Mouse (Mus musculus): ENCODE measurements at regions not wholly inside any gene's neighbourhood (a gene's known extent, or its start where the extent isn't known, plus 50 kb on each side); places are given as distances from the start of the nearest gene placed in this dataset.

- Histone ChIP-seq H3K9me3 (ENCODE audit: control insufficient read depth, low read length) (no peaks in the 10 kb centered on the region), H3K27me3 (ENCODE audit: control insufficient read depth, insufficient read depth, low read depth, low read length) (no peaks in the 10 kb centered on the region), H3K4me2 (ENCODE audit: low read depth, low read length) (no peak overlapping the region), H3K36me3 (ENCODE audit: control insufficient read depth, insufficient read depth, low read length) (no peaks in the 10 kb centered on the region), H3K27ac (ENCODE audit: low read length) (no peak overlapping the region), H3K4me3 (ENCODE audit: low read length) (no peak overlapping the region), H3K9ac (ENCODE audit: low read length) (no peak overlapping the region), H3K4me1 (replicated peaks; ENCODE audit: control insufficient read depth, insufficient read depth, low read length) (no peaks in the 10 kb centered on the region)
- 85% methylated on average over 4 of the region's 4 CpGs for WGBS
- ATAC-seq (ENCODE audit: low read depth), result no peak
These were observed 173.0 kb upstream of the 3110018I06Rik start for GRCm38 (mm10) chr12:107315446-107315845.

- Histone ChIP-seq H3K27ac (ENCODE audit: low read length) (no peak overlapping the region), H3K4me3 (ENCODE audit: low read length) (no peak overlapping the region), H3K4me1 (replicated peaks; ENCODE audit: control insufficient read depth, insufficient read depth, low read length) (no peaks in the 10 kb centered on the region), H3K9me3 (ENCODE audit: control insufficient read depth, low read length) (no peaks in the 10 kb centered on the region), H3K9ac (ENCODE audit: low read length) (no peak overlapping the region), H3K27me3 (ENCODE audit: control insufficient read depth, insufficient read depth, low read depth, low read length) (no peaks in the 10 kb centered on the region), H3K4me2 (ENCODE audit: low read depth, low read length) (no peak overlapping the region), H3K36me3 (ENCODE audit: control insufficient read depth, insufficient read depth, low read length) (no peaks in the 10 kb centered on the region)
- WGBS, result 80% methylated on average over 7 of the region's 7 CpGs
- no peak for ATAC-seq (ENCODE audit: low read depth)
These were observed 165.6 kb upstream of the 3110018I06Rik start for GRCm38 (mm10) chr12:107322861-107323260.

GRCm38 (mm10) chr12:107326101-107326500, 162.3 kb upstream of the 3110018I06Rik start:
- 92% methylated on average over 10 of the region's 10 CpGs for WGBS
- H3K9me3 ChIP-seq (ENCODE audit: control insufficient read depth, low read length), result no peaks in the 10 kb centered on the region
- H3K27me3 ChIP-seq (ENCODE audit: control insufficient read depth, insufficient read depth, low read depth, low read length), result no peaks in the 10 kb centered on the region
- no peaks in the 10 kb centered on the region for H3K36me3 ChIP-seq (ENCODE audit: control insufficient read depth, insufficient read depth, low read length)
- H3K4me1 ChIP-seq (replicated peaks; ENCODE audit: control insufficient read depth, insufficient read depth, low read length), result no peaks in the 10 kb centered on the region
- H3K9ac ChIP-seq (ENCODE audit: low read length), result no peak overlapping the region
- no peak for ATAC-seq (ENCODE audit: low read depth)
- H3K4me3 ChIP-seq (ENCODE audit: low read length), result no peak overlapping the region
- no peak overlapping the region for H3K27ac ChIP-seq (ENCODE audit: low read length)
- no peak overlapping the region for H3K4me2 ChIP-seq (ENCODE audit: low read depth, low read length)

- Histone ChIP-seq H3K4me2 (ENCODE audit: low read depth, low read length) (no peak overlapping the region), H3K27ac (ENCODE audit: low read length) (no peak overlapping the region), H3K36me3 (ENCODE audit: control insufficient read depth, insufficient read depth, low read length) (no peaks in the 10 kb centered on the region), H3K9ac (ENCODE audit: low read length) (no peak overlapping the region), H3K9me3 (ENCODE audit: control insufficient read depth, low read length) (no peaks in the 10 kb centered on the region), H3K4me1 (replicated peaks; ENCODE audit: control insufficient read depth, insufficient read depth, low read length) (no peaks in the 10 kb centered on the region), H3K4me3 (ENCODE audit: low read length) (no peak overlapping the region), H3K27me3 (ENCODE audit: control insufficient read depth, insufficient read depth, low read depth, low read length) (no peaks in the 10 kb centered on the region)
- WGBS, result 66% methylated on average over 9 of the region's 9 CpGs
- ATAC-seq (ENCODE audit: low read depth), result no peak
These were observed 161.2 kb upstream of the 3110018I06Rik start for GRCm38 (mm10) chr12:107327107-107327770.

- H3K36me3 ChIP-seq (ENCODE audit: control insufficient read depth, insufficient read depth, low read length), result no peaks in the 10 kb centered on the region
- H3K4me2 ChIP-seq (ENCODE audit: low read depth, low read length), result no peak overlapping the region
- no peaks in the 10 kb centered on the region for H3K27me3 ChIP-seq (ENCODE audit: control insufficient read depth, insufficient read depth, low read depth, low read length)
- H3K4me3 ChIP-seq (ENCODE audit: low read length), result no peak overlapping the region
- H3K9me3 ChIP-seq (ENCODE audit: control insufficient read depth, low read length), result no peaks in the 10 kb centered on the region
- H3K27ac ChIP-seq (ENCODE audit: low read length), result no peak overlapping the region
- ATAC-seq (ENCODE audit: low read depth), result no peak
- no peak overlapping the region for H3K9ac ChIP-seq (ENCODE audit: low read length)
- WGBS, result 13% methylated on average over 9 of the region's 9 CpGs
- H3K4me1 ChIP-seq (replicated peaks; ENCODE audit: control insufficient read depth, insufficient read depth, low read length), result no peaks in the 10 kb centered on the region
These were observed 159.4 kb upstream of the 3110018I06Rik start for GRCm38 (mm10) chr12:107328986-107329385.

GRCm38 (mm10) chr12:107334366-107334765, 154.1 kb upstream of the 3110018I06Rik start:
- H3K9ac ChIP-seq (ENCODE audit: low read length), result no peak overlapping the region
- H3K9me3 ChIP-seq (ENCODE audit: control insufficient read depth, low read length), result no peaks in the 10 kb centered on the region
- no peak for ATAC-seq (ENCODE audit: low read depth)
- no peak overlapping the region for H3K27ac ChIP-seq (ENCODE audit: low read length)
- H3K4me2 ChIP-seq (ENCODE audit: low read depth, low read length), result no peak overlapping the region
- peaks cover 5% of the 10 kb centered on the region; the same call in 1 of the 2 replicates for H3K4me1 ChIP-seq (replicated peaks; ENCODE audit: control insufficient read depth, insufficient read depth, low read length)
- WGBS, result 67% methylated on average over 8 of the region's 8 CpGs
- no peaks in the 10 kb centered on the region for H3K36me3 ChIP-seq (ENCODE audit: control insufficient read depth, insufficient read depth, low read length)
- H3K4me3 ChIP-seq (ENCODE audit: low read length), result no peak overlapping the region
- H3K27me3 ChIP-seq (ENCODE audit: control insufficient read depth, insufficient read depth, low read depth, low read length), result no peaks in the 10 kb centered on the region

- Histone ChIP-seq H3K27ac (ENCODE audit: low read length) (no peak overlapping the region), H3K4me1 (replicated peaks; ENCODE audit: control insufficient read depth, insufficient read depth, low read length) (peaks cover 5% of the 10 kb centered on the region; the same call in 1 of the 2 replicates), H3K27me3 (ENCODE audit: control insufficient read depth, insufficient read depth, low read depth, low read length) (no peaks in the 10 kb centered on the region), H3K9me3 (ENCODE audit: control insufficient read depth, low read length) (no peaks in the 10 kb centered on the region), H3K9ac (ENCODE audit: low read length) (no peak overlapping the region), H3K36me3 (ENCODE audit: control insufficient read depth, insufficient read depth, low read length) (no peaks in the 10 kb centered on the region), H3K4me3 (ENCODE audit: low read length) (no peak overlapping the region), H3K4me2 (ENCODE audit: low read depth, low read length) (no peak overlapping the region)
- ATAC-seq (ENCODE audit: low read depth), result peak; percentile 54
- 35% methylated on average over 12 of the region's 12 CpGs for WGBS
These were observed 153.3 kb upstream of the 3110018I06Rik start for GRCm38 (mm10) chr12:107335106-107335505.

GRCm38 (mm10) chr12:107338758-107339157, 149.7 kb upstream of the 3110018I06Rik start:
- Histone ChIP-seq H3K36me3 (ENCODE audit: control insufficient read depth, insufficient read depth, low read length) (no peaks in the 10 kb centered on the region), H3K27me3 (ENCODE audit: control insufficient read depth, insufficient read depth, low read depth, low read length) (no peaks in the 10 kb centered on the region), H3K9me3 (ENCODE audit: control insufficient read depth, low read length) (no peaks in the 10 kb centered on the region), H3K4me3 (ENCODE audit: low read length) (no peak overlapping the region), H3K9ac (ENCODE audit: low read length) (no peak overlapping the region), H3K4me1 (replicated peaks; ENCODE audit: control insufficient read depth, insufficient read depth, low read length) (peaks cover 5% of the 10 kb centered on the region; the same call in 1 of the 2 replicates), H3K27ac (ENCODE audit: low read length) (no peak overlapping the region), H3K4me2 (ENCODE audit: low read depth, low read length) (no peak overlapping the region)
- 45% methylated on average over 10 of the region's 10 CpGs for WGBS
- ATAC-seq (ENCODE audit: low read depth), result peak; percentile 71

GRCm38 (mm10) chr12:107356211-107356610, 132.2 kb upstream of the 3110018I06Rik start:
- H3K36me3 ChIP-seq (ENCODE audit: control insufficient read depth, insufficient read depth, low read length), result no peaks in the 10 kb centered on the region
- H3K4me3 ChIP-seq (ENCODE audit: low read length), result no peak overlapping the region
- no peak overlapping the region for H3K4me2 ChIP-seq (ENCODE audit: low read depth, low read length)
- H3K9me3 ChIP-seq (ENCODE audit: control insufficient read depth, low read length), result no peaks in the 10 kb centered on the region
- no peak overlapping the region for H3K27ac ChIP-seq (ENCODE audit: low read length)
- no peak for ATAC-seq (ENCODE audit: low read depth)
- H3K27me3 ChIP-seq (ENCODE audit: control insufficient read depth, insufficient read depth, low read depth, low read length), result no peaks in the 10 kb centered on the region
- no peak overlapping the region for H3K9ac ChIP-seq (ENCODE audit: low read length)
- WGBS, result 72% methylated on average over 6 of the region's 6 CpGs
- no peaks in the 10 kb centered on the region for H3K4me1 ChIP-seq (replicated peaks; ENCODE audit: control insufficient read depth, insufficient read depth, low read length)

All from lung, embryonic 16.5 days (tissue).